Mouse (Mus musculus) left cerebral cortex, adult 18-20 months (tissue): ENCODE data around the gene Cfap45. TPM values are rescaled to one million over a fixed set of nuclear protein-coding genes. Genes with fewer than 3 reads are reported as not detected.

Source experiments
- DNase-seq, 2 experiments: peaks; one replicate each; pipeline ENCODE4 v3.0.0; 2021 to 2022; ENCODE audit warnings: low spot score in 2 of 2, mixed read lengths in 1 of 2
- total RNA-seq, 2 experiments: library from RNA; stranded (reverse); gene quantifications; 2 replicates each; pipeline ENCODE4 v1.2.3; 2021

The Cfap45 gene
- total RNA-seq, 2 experiments from 2014 or later, result 2.9 to 4.2 TPM

- no peak for DNase-seq
These were observed 5.9 kb upstream of the Cfap45 start for GRCm38 (mm10) chr1:172514551-172515268.

- no peak for DNase-seq
These were observed 5.2 kb upstream of the Cfap45 start for GRCm38 (mm10) chr1:172515396-172515795.

GRCm38 (mm10) chr1:172518013-172518412, 2.6 kb upstream of the Cfap45 start:
- DNase-seq, result no peak

- DNase-seq, result no peak
These were observed 957 bp upstream of the Cfap45 start for GRCm38 (mm10) chr1:172519644-172520043.

GRCm38 (mm10) chr1:172522524-172522923, 1.9 kb downstream of the Cfap45 start:
- DNase-seq, result no peak

GRCm38 (mm10) chr1:172523699-172524101, 3.1 kb downstream of the Cfap45 start:
- DNase-seq, result no peak

- DNase-seq, result no peak
These were observed 4.6 kb downstream of the Cfap45 start for GRCm38 (mm10) chr1:172525027-172525764.

GRCm38 (mm10) chr1:172525971-172526370, 5.4 kb downstream of the Cfap45 start:
- no peak for DNase-seq

- no peak for DNase-seq
These were observed 5.9 kb downstream of the Cfap45 start for GRCm38 (mm10) chr1:172526380-172527081.

GRCm38 (mm10) chr1:172527431-172527830, 6.8 kb downstream of the Cfap45 start:
- DNase-seq, result no peak

GRCm38 (mm10) chr1:172528701-172529100, 8.1 kb downstream of the Cfap45 start:
- peak; percentile 89 to 93 for DNase-seq

- no peak for DNase-seq
These were observed 10.1 kb downstream of the Cfap45 start for GRCm38 (mm10) chr1:172530544-172531220.

GRCm38 (mm10) chr1:172532551-172532950, 11.9 kb downstream of the Cfap45 start:
- DNase-seq, result no peak

- DNase-seq, result no peak
These were observed 14.5 kb downstream of the Cfap45 start for GRCm38 (mm10) chr1:172535116-172535515.

- DNase-seq, result no peak
These were observed 19.2 kb downstream of the Cfap45 start for GRCm38 (mm10) chr1:172539827-172540226.

GRCm38 (mm10) chr1:172540283-172540820, 19.8 kb downstream of the Cfap45 start:
- DNase-seq, result no peak

GRCm38 (mm10) chr1:172546062-172546461, 25.5 kb downstream of the Cfap45 start:
- no peak for DNase-seq

GRCm38 (mm10) chr1:172548501-172548900, 27.9 kb downstream of the Cfap45 start:
- DNase-seq, result no peak

GRCm38 (mm10) chr1:172549314-172549713, 28.7 kb downstream of the Cfap45 start:
- DNase-seq, result no peak

GRCm38 (mm10) chr1:172549717-172550116, 29.1 kb downstream of the Cfap45 start:
- DNase-seq, result no peak

GRCm38 (mm10) chr1:172550551-172550951, 29.9 kb downstream of the Cfap45 start:
- peak; percentile 28 to 48 for DNase-seq
